Mouse (Mus musculus) ES-Bruce4 (cell line): ENCODE measurements around the gene Slc4a11. TPM values are rescaled to one million over a fixed set of nuclear protein-coding genes. Genes with fewer than 3 reads are reported as not detected.

Source experiments
- H3K27ac ChIP-seq: 2 replicates; pipeline ENCODE4 v1.5.1; 2012; ENCODE audit warnings: low read length, inconsistent platforms; ENCODE audit not compliant: insufficient read depth
- H3K27me3 ChIP-seq: 2 replicates; pipeline ENCODE4 v1.6.1; 2012; ENCODE audit warnings: mild to moderate bottlenecking, low read length, inconsistent platforms; ENCODE audit not compliant: control insufficient read depth, poor library complexity, insufficient read depth, severe bottlenecking
- H3K36me3 ChIP-seq: 2 replicates; pipeline ENCODE4 v1.6.1; 2012; ENCODE audit warnings: inconsistent platforms, mild to moderate bottlenecking, low read length, moderate library complexity; ENCODE audit not compliant: control insufficient read depth, poor library complexity, insufficient read depth, severe bottlenecking
- H3K4me1 ChIP-seq: one replicate; pipeline ENCODE4 v1.8.1; 2011; ENCODE audit warnings: low read length; ENCODE audit not compliant: control insufficient read depth, insufficient read depth
- H3K4me3 ChIP-seq: 2 replicates; pipeline ENCODE4 v1.5.1; 2011; ENCODE audit warnings: low read depth, mild to moderate bottlenecking, low read length
- H3K9ac ChIP-seq: 2 replicates; pipeline ENCODE4 v1.6.1; 2012; ENCODE audit warnings: low read depth, mild to moderate bottlenecking, inconsistent platforms; ENCODE audit not compliant: poor library complexity, severe bottlenecking
- H3K9me3 ChIP-seq: replicated peaks from 2 replicates; pipeline ENCODE4 v1.6.1; 2012; ENCODE audit warnings: mild to moderate bottlenecking, low read length, inconsistent platforms; ENCODE audit not compliant: control insufficient read depth, poor library complexity, insufficient read depth, severe bottlenecking
- CTCF ChIP-seq: IDR thresholded peaks from one replicate; pipeline ENCODE4 v1.8.1; 2011; ENCODE audit warnings: low read depth, low read length
- EP300 ChIP-seq: IDR thresholded peaks from 2 replicates; pipeline ENCODE4 v1.6.1; 2011; ENCODE audit warnings: low read depth, low read length; ENCODE audit not compliant: insufficient read depth
- POLR2A ChIP-seq: IDR thresholded peaks from one replicate; pipeline ENCODE4 v1.8.1; 2011; ENCODE audit warnings: low read length; ENCODE audit not compliant: insufficient read depth
- polyA plus RNA-seq: library from polyadenylated mRNA; stranded (reverse); fragments of >200 nt; gene quantifications from 2 replicates; pipeline ENCODE4 v1.2.4, GENCODE M21; 2011; ENCODE audit warnings: low read depth; ENCODE audit not compliant: missing spikeins, insufficient read depth, insufficient read length

The Slc4a11 gene
- polyA plus RNA-seq = 27.1 and 29.9 TPM in 2 replicates

GRCm38 (mm10) chr2:130697153-130697810 is at the start of gene Slc4a11:
Slc4a11 (minus strand) TSS chr2:130697519.
- Histone ChIP-seq H3K9me3 (no peaks in the 10 kb centered on the region), H3K36me3 (no peaks in the 10 kb centered on the region), H3K27ac (no peak within 1 kb of the TSS), H3K4me1 (peaks cover 4% of the 10 kb centered on the region), H3K4me3 (peak within 1 kb of the TSS; percentile 89), H3K27me3 (no peaks in the 10 kb centered on the region), H3K9ac (peak within 1 kb of the TSS; percentile 63)
- TF ChIP-seq CTCF (no peak), EP300 (peak; percentile 49; the same call in 1 of the 2 replicates)

GRCm38 (mm10) chr2:130743576-130743975 is 46.3 kb upstream of the Slc4a11 start:
- no peaks in the 10 kb centered on the region for H3K36me3 ChIP-seq
- H3K4me1 ChIP-seq = no peaks in the 10 kb centered on the region
- no peak overlapping the region for H3K27ac ChIP-seq
- no peaks in the 10 kb centered on the region for H3K27me3 ChIP-seq
- no peaks in the 10 kb centered on the region for H3K9me3 ChIP-seq
- H3K9ac ChIP-seq = no peak overlapping the region
- H3K4me3 ChIP-seq = no peak overlapping the region
- TF ChIP-seq EP300 (no peak), CTCF (no peak), POLR2A (no peak)

DNA sequence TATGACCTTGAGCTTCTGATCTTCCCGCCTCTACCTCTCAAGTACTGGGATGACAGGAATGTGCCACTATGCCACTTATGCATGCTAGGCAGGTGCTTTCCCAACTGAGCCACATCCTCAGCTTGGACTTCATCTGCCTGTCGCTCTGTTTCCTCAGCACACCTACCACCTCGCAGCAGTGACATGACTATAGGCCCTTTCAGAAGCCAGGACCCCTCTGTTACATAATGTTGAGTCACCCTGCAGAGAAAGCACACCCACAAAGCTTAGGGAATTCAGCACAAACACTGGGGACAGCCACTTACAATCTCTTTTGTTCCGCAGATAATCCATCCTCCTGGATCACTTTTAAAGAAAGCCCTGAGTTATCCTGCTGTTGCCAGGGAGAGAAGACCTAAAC is 42.8 kb upstream of the Slc4a11 start:
- Histone ChIP-seq H3K27ac (no peak overlapping the region), H3K9me3 (no peaks in the 10 kb centered on the region), H3K4me1 (no peaks in the 10 kb centered on the region), H3K4me3 (no peak overlapping the region), H3K36me3 (no peaks in the 10 kb centered on the region), H3K9ac (no peak overlapping the region), H3K27me3 (no peaks in the 10 kb centered on the region)
- no peak for TF ChIP-seq POLR2A
- TF ChIP-seq CTCF = no peak
- TF ChIP-seq EP300 = no peak

DNA sequence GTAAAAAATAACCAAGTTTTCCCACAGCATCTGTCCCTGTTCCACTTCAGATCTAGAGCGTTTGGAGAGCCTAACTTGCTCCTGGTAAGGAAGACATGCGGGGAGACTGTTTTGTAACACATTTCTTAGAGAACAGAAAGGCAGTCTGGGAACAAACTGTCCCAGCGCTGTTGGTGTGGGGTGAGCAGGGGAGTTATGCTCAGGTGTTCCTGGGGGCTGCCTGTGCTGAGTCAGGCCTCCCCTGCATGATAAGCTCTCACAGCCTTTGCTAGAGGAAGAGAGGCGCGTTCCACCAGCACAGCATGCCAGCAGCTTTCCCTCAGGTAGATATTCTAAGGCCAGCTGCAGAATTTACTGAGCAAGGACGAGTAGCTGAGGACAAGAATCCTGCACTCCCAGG is 40.7 kb upstream of the Slc4a11 start:
- H3K36me3 ChIP-seq = no peaks in the 10 kb centered on the region
- H3K27me3 ChIP-seq = no peaks in the 10 kb centered on the region
- no peak overlapping the region for H3K4me3 ChIP-seq
- H3K9ac ChIP-seq = no peak overlapping the region
- no peaks in the 10 kb centered on the region for H3K4me1 ChIP-seq
- no peak for TF ChIP-seq EP300
- no peak for TF ChIP-seq POLR2A
- TF ChIP-seq CTCF = no peak
- H3K27ac ChIP-seq = no peak overlapping the region
- no peaks in the 10 kb centered on the region for H3K9me3 ChIP-seq

DNA sequence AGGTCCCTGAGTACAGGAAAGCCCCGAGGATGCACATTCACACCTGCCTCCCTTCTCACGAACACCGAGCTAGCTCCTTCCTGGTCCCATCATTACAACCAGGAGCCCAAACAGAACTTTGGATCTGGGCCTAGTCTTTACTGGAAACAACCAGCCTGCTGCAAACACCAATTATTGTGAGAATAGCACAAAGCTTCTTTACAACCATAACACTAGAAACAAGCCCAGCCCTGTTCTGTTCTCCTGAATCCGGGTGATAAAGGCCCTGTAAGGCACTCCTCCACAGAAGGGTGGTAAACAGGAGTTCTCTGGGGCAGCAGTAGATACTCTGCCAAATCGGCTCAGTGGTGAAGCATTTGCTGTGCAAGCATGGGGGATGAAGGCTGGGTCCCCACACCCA is 38.0 kb upstream of the Slc4a11 start:
- H3K36me3 ChIP-seq = no peaks in the 10 kb centered on the region
- TF ChIP-seq EP300 (no peak), CTCF (no peak), POLR2A (no peak)
- H3K4me1 ChIP-seq = no peaks in the 10 kb centered on the region

GRCm38 (mm10) chr2:130733444-130733843 is 36.1 kb upstream of the Slc4a11 start:
- TF ChIP-seq POLR2A = no peak
- TF ChIP-seq EP300 = no peak
- TF ChIP-seq CTCF = no peak
- no peaks in the 10 kb centered on the region for H3K9me3 ChIP-seq
- no peak overlapping the region for H3K9ac ChIP-seq
- no peaks in the 10 kb centered on the region for H3K27me3 ChIP-seq
- H3K36me3 ChIP-seq = no peaks in the 10 kb centered on the region
- no peak overlapping the region for H3K27ac ChIP-seq
- no peak overlapping the region for H3K4me3 ChIP-seq
- H3K4me1 ChIP-seq = no peaks in the 10 kb centered on the region

More for the DNA sequence above, 38.0 kb upstream of the Slc4a11 start:
- Histone ChIP-seq H3K9ac (no peak overlapping the region), H3K27ac (no peak overlapping the region), H3K27me3 (no peaks in the 10 kb centered on the region), H3K9me3 (no peaks in the 10 kb centered on the region), H3K4me3 (no peak overlapping the region)
